10 mouse cellular contexts compared by ENCODE assay signal in the genomic region with DNA sequence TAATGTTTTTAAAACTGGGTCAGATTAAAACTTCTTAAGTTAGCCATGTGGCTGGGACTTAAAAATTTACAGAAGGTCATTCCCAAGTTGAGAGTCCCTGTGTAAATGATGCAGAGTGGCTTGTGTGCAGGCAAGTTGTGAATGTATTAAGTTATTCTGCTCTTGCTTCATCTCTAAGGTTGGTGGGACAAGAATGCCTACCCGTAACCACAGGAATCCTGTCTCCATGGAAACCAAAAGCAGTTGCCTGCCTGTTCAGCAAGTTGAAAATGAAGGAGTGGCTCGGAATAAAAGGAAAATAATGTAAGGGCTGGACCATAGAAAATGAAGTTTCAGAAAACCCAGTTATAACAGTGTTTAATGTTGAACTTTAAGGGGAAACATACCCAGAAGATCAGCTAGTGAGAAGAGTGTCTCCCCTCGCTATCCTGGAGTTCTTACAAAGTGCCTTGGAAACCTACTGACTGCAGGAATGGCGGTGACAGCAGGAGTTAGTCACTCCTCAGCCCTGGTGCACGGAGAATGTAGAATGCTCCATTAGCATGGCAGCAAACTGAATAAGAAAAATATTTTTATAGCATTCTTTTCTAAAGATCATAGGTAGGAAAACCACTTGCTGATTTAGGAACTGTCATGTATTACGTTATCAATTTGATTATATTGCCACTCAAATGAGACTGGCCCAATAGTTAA. TPM values are rescaled to one million over a fixed set of nuclear protein-coding genes. Genes with fewer than 3 reads are reported as not detected.
DNase-seq lines count a peak whose midpoint lies in the region; ATAC-seq lines count a peak whose summit lies in the region.
"Had no signal": no experiment of that assay in that cellular context is flagged by ENCODE, and none has a peak within 500 bp of the region (broad histone marks: within the 10 kb centered on the region; RNA-seq: fewer than 3 reads in every experiment).

No protein-coding gene starts in this region.

- H3K27me3 ChIP-seq in forebrain, embryonic 10.5 days (ENCODE audit: poor library complexity, severe bottlenecking) = no peaks in the 10 kb centered on the region
- H3K27me3 ChIP-seq in forebrain, embryonic 15.5 days = no peaks in the 10 kb centered on the region
- H3K27me3 ChIP-seq in hindbrain, embryonic 11.5 days (ENCODE audit: control insufficient read depth, insufficient read depth, low read length) = no peaks in the 10 kb centered on the region
- H3K27me3 ChIP-seq: liver, embryonic 13.5 days had no signal

- H3K9me3 ChIP-seq in forebrain, embryonic 10.5 days = no peaks in the 10 kb centered on the region
- H3K9me3 ChIP-seq in forebrain, embryonic 15.5 days = no peaks in the 10 kb centered on the region
- no peaks in the 10 kb centered on the region for H3K9me3 ChIP-seq in hindbrain, embryonic 11.5 days (ENCODE audit: control insufficient read depth, low read length)
- H3K9me3 ChIP-seq: liver, embryonic 13.5 days had no signal

- H3K4me2 ChIP-seq in forebrain, embryonic 15.5 days (replicated peaks) = no peak overlapping the region
- no peak overlapping the region for H3K4me2 ChIP-seq in hindbrain, embryonic 11.5 days (replicated peaks; ENCODE audit: low read depth, low read length)
- H3K4me2 ChIP-seq: liver, embryonic 13.5 days had no signal

- H3K36me3 ChIP-seq in forebrain, embryonic 10.5 days (replicated peaks) = peaks cover 57% of the 10 kb centered on the region
- H3K36me3 ChIP-seq in forebrain, embryonic 15.5 days = peaks cover 20% of the 10 kb centered on the region
- no peaks in the 10 kb centered on the region for H3K36me3 ChIP-seq in hindbrain, embryonic 11.5 days (ENCODE audit: control insufficient read depth, insufficient read depth, low read length)

- H3K4me1 ChIP-seq in forebrain, embryonic 10.5 days = peaks cover 20% of the 10 kb centered on the region
- 0 out of 2 replicates have a peak, but pooled peaks cover 3% of the 10 kb centered on the region for H3K4me1 ChIP-seq in forebrain, embryonic 15.5 days
- H3K4me1 ChIP-seq in hindbrain, embryonic 11.5 days (replicated peaks; ENCODE audit: control insufficient read depth, insufficient read depth, low read length) = no peaks in the 10 kb centered on the region

- peak; percentile 30 for DNase-seq in forebrain, embryonic 10.5 days (ENCODE audit: extremely low spot score, low spot score)
- DNase-seq in brain, adult 2 months (ENCODE audit: low read depth, low spot score) = peak; percentile 66
- DNase-seq in hindbrain, embryonic 11.5 days (ENCODE audit: low spot score) = peak; percentile 65
- DNase-seq in lung, postnatal 36 days = peak; percentile 80
- DNase-seq in adrenal gland, adult (ENCODE audit: inconsistent age in 2 of 2, low spot score in 1 of 2) = no peak
- DNase-seq in adrenal gland, postnatal 10 days = no peak
- DNase-seq in gastrocnemius, postnatal 4 days (ENCODE audit: low spot score in 2 of 2) = no peak
- DNase-seq: liver, embryonic 13.5 days; right cerebral cortex, postnatal 4 days had no signal

- H3K27ac ChIP-seq in forebrain, embryonic 10.5 days = peak overlapping the region; percentile 40; the same call in 1 of the 2 replicates
- no peak overlapping the region for H3K27ac ChIP-seq in forebrain, embryonic 15.5 days (replicated peaks)
- no peak overlapping the region; the same call in 1 of the 2 replicates for H3K27ac ChIP-seq in hindbrain, embryonic 11.5 days (ENCODE audit: low read depth, low read length)
- H3K27ac ChIP-seq: liver, embryonic 13.5 days had no signal

- no peak overlapping the region for H3K9ac ChIP-seq in forebrain, embryonic 15.5 days (replicated peaks)
- H3K9ac ChIP-seq in hindbrain, embryonic 11.5 days (ENCODE audit: low read depth, low read length) = no peak overlapping the region
- H3K9ac ChIP-seq: liver, embryonic 13.5 days had no signal

- ATAC-seq in forebrain, embryonic 15.5 days (replicated peaks) = no peak
- ATAC-seq in hindbrain, embryonic 11.5 days (ENCODE audit: low FRiP score) = no peak

- WGBS in forebrain, embryonic 10.5 days = 56% methylated on average over 6 of the region's 6 CpGs
- 25% methylated on average over 6 of the region's 6 CpGs for WGBS in forebrain, embryonic 15.5 days
- 28% methylated on average over 6 of the region's 6 CpGs for WGBS in hindbrain, embryonic 11.5 days

- no peak overlapping the region for H3K4me3 ChIP-seq in forebrain, embryonic 10.5 days
- no peak overlapping the region for H3K4me3 ChIP-seq in forebrain, embryonic 15.5 days
- H3K4me3 ChIP-seq in hindbrain, embryonic 11.5 days (ENCODE audit: low read depth, low read length) = no peak overlapping the region
- H3K4me3 ChIP-seq: liver, embryonic 13.5 days had no signal

RNA-seq across cellular contexts. Expression of a gene that starts 21.4 kb away (rescaled TPM):
- 91.9 and 100 TPM in 2 replicates for polyA plus RNA-seq in forebrain, embryonic 10.5 days (2016; fragmentation: Nextera tagmentation; extraction: Ambion mirVana)
- 78.9 and 83.6 TPM in 2 replicates for polyA plus RNA-seq in forebrain, embryonic 15.5 days (2015; fragmentation: Nextera tagmentation; extraction: Ambion mirVana)
- 243 and 282 TPM in 2 replicates for polyA plus RNA-seq in hindbrain, embryonic 11.5 days (2014; fragmentation: Nextera tagmentation; extraction: Ambion mirVana)
- total RNA-seq in adrenal gland, postnatal 10 days (2021) = 100 to 1,000 TPM; 333 to 340 TPM
- 100 to 1,000 TPM; 342 to 392 TPM for total RNA-seq in gastrocnemius, postnatal 4 days (2021)

RNA-seq across cellular contexts. Expression of a gene that starts 34.3 kb away (rescaled TPM):
- polyA plus RNA-seq in forebrain, embryonic 10.5 days (2016; fragmentation: Nextera tagmentation; extraction: Ambion mirVana) = 21.1 and 22.0 TPM in 2 replicates
- polyA plus RNA-seq in forebrain, embryonic 15.5 days (2015; fragmentation: Nextera tagmentation; extraction: Ambion mirVana) = 14.4 and 16.4 TPM in 2 replicates
- 20.3 and 24.1 TPM in 2 replicates for polyA plus RNA-seq in hindbrain, embryonic 11.5 days (2014; fragmentation: Nextera tagmentation; extraction: Ambion mirVana)
- total RNA-seq in adrenal gland, postnatal 10 days (2021) = 10 to 100 TPM; 13.2 to 18.0 TPM
- 10 to 100 TPM in 1 of 2 experiments, 1 to 10 TPM in 1; 9.5 to 11.1 TPM for total RNA-seq in gastrocnemius, postnatal 4 days (2021)

Comparison
In these comparisons a context has a peak if more than half of its experiments do, and no peak if none do; other contexts are left out.
1. DNase-seq: peak in forebrain, embryonic 10.5 days (single experiment), brain, adult 2 months (single experiment), hindbrain, embryonic 11.5 days (single experiment) and lung, postnatal 36 days (single experiment); none in adrenal gland, adult (0 of 2), adrenal gland, postnatal 10 days (single experiment) and gastrocnemius, postnatal 4 days (0 of 2).